Mouse (Mus musculus): ENCODE measurements around the gene Nlgn3.

DNA sequence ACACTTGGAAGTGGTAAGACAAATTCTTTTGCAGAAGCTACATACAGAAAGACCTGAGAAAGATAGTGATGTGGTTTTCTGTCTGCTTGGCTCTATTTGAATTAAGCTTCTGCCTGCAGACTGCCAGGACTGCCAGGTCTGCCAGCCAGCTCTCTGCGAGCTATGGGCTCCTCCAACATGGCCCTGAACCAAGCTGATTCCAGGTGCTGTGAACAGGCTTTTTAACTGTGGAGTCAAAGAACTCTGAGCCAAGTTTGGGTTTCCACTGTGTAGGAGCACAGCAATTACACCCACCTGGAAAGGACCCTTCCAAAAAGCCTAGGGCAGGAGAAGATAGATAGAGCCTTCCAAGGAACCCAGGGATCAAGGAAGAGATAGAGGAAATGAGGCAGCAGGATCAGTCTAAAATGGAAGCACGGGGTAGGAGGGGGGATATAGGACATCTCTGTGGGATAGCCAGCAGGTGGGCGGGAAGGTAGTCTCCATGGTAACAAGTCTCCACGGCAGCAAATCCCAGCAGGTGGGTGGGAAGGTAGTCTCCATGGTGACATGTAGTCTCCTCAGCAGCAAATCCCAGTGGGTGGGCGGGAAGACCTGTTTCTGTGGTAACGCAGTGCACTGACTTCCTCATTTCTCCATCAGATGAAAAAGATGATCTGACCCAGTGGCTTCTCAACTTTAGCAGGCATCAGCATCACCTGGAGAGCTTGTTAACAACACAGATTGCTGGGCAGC, 14.8 kb downstream of the Nlgn3 start:
- TF ChIP-seq CTCF (IDR thresholded peaks at IDR 0.05; ENCODE audit: control insufficient read depth, insufficient read depth, insufficient replicate concordance, low read depth, low read length) (no peak), POLR2A (IDR thresholded peaks at IDR 0.05; ENCODE audit: control insufficient read depth, low read depth, low read length) (no peak)
